Mouse (Mus musculus): ENCODE results near the gene Pip4k2c. TPM values are rescaled to one million over a fixed set of nuclear protein-coding genes. Genes with fewer than 3 reads are reported as not detected.
"Not testable (repeated sequence)": the region's sequence is repeated elsewhere in the genome, so short reads cannot be mapped to it uniquely, and the experiment has no call there.

Pip4k2c gene
- polyA plus RNA-seq, 1 experiment from 2014 or later = 43.5 TPM

GRCm38 (mm10) chr10:127194428-127195327, 16.7 kb downstream of the Pip4k2c start:
- H3K27ac ChIP-seq = peak overlapping the region; percentile 97
- peak; percentile 64 for ATAC-seq (replicated peaks; ENCODE audit: low FRiP score)
- H3K4me1 ChIP-seq = peaks cover 81% of the 10 kb centered on the region
- H3K27me3 ChIP-seq = no peaks in the 10 kb centered on the region
- H3K4me3 ChIP-seq (replicated peaks) = peak overlapping the region; percentile 96
- H3K9ac ChIP-seq = peak overlapping the region; percentile 91
- H3K9me3 ChIP-seq (replicated peaks) = no peaks in the 10 kb centered on the region
- H3K4me2 ChIP-seq = peak overlapping the region; percentile 94
- WGBS = 5% methylated on average over 22 of the region's 22 CpGs
- peaks cover 50% of the 10 kb centered on the region for H3K36me3 ChIP-seq

- no peaks in the 10 kb centered on the region for H3K27me3 ChIP-seq
- no peak overlapping the region for H3K4me2 ChIP-seq
- no peak for ATAC-seq (replicated peaks; ENCODE audit: low FRiP score)
- H3K4me1 ChIP-seq = peaks cover 83% of the 10 kb centered on the region
- H3K4me3 ChIP-seq (replicated peaks) = no peak overlapping the region
- no peak overlapping the region for H3K27ac ChIP-seq
- 79% methylated on average over 9 of the region's 9 CpGs for WGBS
- no peaks in the 10 kb centered on the region for H3K9me3 ChIP-seq (replicated peaks)
- peaks cover 35% of the 10 kb centered on the region for H3K36me3 ChIP-seq
- no peak overlapping the region for H3K9ac ChIP-seq
Measured at GRCm38 (mm10) chr10:127193011-127193410, 18.4 kb downstream of the Pip4k2c start.

GRCm38 (mm10) chr10:127192057-127192328, 19.4 kb downstream of the Pip4k2c start:
- H3K9me3 ChIP-seq (replicated peaks); H3K4me2 ChIP-seq; H3K27ac ChIP-seq; H3K4me3 ChIP-seq (replicated peaks); ATAC-seq (replicated peaks; ENCODE audit: low FRiP score); H3K27me3 ChIP-seq; H3K9ac ChIP-seq: not testable (repeated sequence)
- H3K4me1 ChIP-seq = peaks cover 82% of the 10 kb centered on the region
- WGBS = 88% methylated on average over 1 of the region's 1 CpGs
- peaks cover 25% of the 10 kb centered on the region for H3K36me3 ChIP-seq

- Histone ChIP-seq H3K9ac (no peak overlapping the region), H3K4me1 (peaks cover 77% of the 10 kb centered on the region), H3K27me3 (no peaks in the 10 kb centered on the region), H3K4me3 (replicated peaks) (no peak overlapping the region), H3K36me3 (peaks cover 30% of the 10 kb centered on the region), H3K27ac (peak overlapping the region; percentile 93), H3K9me3 (replicated peaks) (no peaks in the 10 kb centered on the region), H3K4me2 (no peak overlapping the region)
- ATAC-seq (replicated peaks; ENCODE audit: low FRiP score) = no peak
- WGBS = 80% methylated on average over 19 of the region's 19 CpGs
Measured at GRCm38 (mm10) chr10:127191191-127192056, 20.0 kb downstream of the Pip4k2c start.

- ATAC-seq (replicated peaks; ENCODE audit: low FRiP score) = no peak
- 0 out of 2 replicates have a peak overlapping the region, but pooled peaks have one; percentile 7 for H3K9ac ChIP-seq
- no peaks in the 10 kb centered on the region for H3K27me3 ChIP-seq
- H3K27ac ChIP-seq = peak overlapping the region; percentile 93
- peak overlapping the region; percentile 94 for H3K4me2 ChIP-seq
- no peaks in the 10 kb centered on the region for H3K9me3 ChIP-seq (replicated peaks)
- 45% methylated on average over 14 of the region's 14 CpGs for WGBS
- H3K4me3 ChIP-seq (replicated peaks) = peak overlapping the region; percentile 72
- H3K4me1 ChIP-seq = peaks cover 71% of the 10 kb centered on the region
- H3K36me3 ChIP-seq = peaks cover 37% of the 10 kb centered on the region
Measured at GRCm38 (mm10) chr10:127190398-127191190, 20.8 kb downstream of the Pip4k2c start.

GRCm38 (mm10) chr10:127189651-127190381, 21.6 kb downstream of the Pip4k2c start, which contains the start of gene Arhgef25:
TSS of gene Arhgef25 (minus strand) at chr10:127190083.
- peak; percentile 23; the same call in 1 of the 2 replicates for ATAC-seq (replicated peaks; ENCODE audit: low FRiP score)
- Histone ChIP-seq H3K9ac (peak within 1 kb of the TSS; percentile 78), H3K9me3 (replicated peaks) (no peaks in the 10 kb centered on the region), H3K27me3 (peaks cover 3% of the 10 kb centered on the region; the same call in 1 of the 2 replicates), H3K4me3 (replicated peaks) (peak within 1 kb of the TSS; percentile 72), H3K36me3 (peaks cover 43% of the 10 kb centered on the region), H3K4me2 (peak within 1 kb of the TSS; percentile 94), H3K27ac (peak within 1 kb of the TSS; percentile 93), H3K4me1 (peaks cover 72% of the 10 kb centered on the region)
- 4% methylated on average over 35 of the region's 35 CpGs for WGBS

GRCm38 (mm10) chr10:127189116-127189650, 22.2 kb downstream of the Pip4k2c start:
- Histone ChIP-seq H3K36me3 (peaks cover 47% of the 10 kb centered on the region), H3K9me3 (replicated peaks) (no peaks in the 10 kb centered on the region), H3K27me3 (peaks cover 4% of the 10 kb centered on the region; the same call in 1 of the 2 replicates), H3K27ac (peak overlapping the region; percentile 93), H3K4me1 (peaks cover 71% of the 10 kb centered on the region), H3K4me2 (peak overlapping the region; percentile 94), H3K4me3 (replicated peaks) (peak overlapping the region; percentile 72), H3K9ac (peak overlapping the region; percentile 78)
- 2% methylated on average over 26 of the region's 26 CpGs for WGBS
- no peak; the same call in none of the 2 replicates for ATAC-seq (replicated peaks; ENCODE audit: low FRiP score)

- peaks cover 10% of the 10 kb centered on the region; the same call in 1 of the 2 replicates for H3K27me3 ChIP-seq
- peaks cover 47% of the 10 kb centered on the region for H3K36me3 ChIP-seq
- peak; percentile 85 for ATAC-seq (replicated peaks; ENCODE audit: low FRiP score)
- WGBS = 1% methylated on average over 23 of the region's 46 CpGs
- H3K4me3 ChIP-seq (replicated peaks) = peak overlapping the region; percentile 72
- H3K4me2 ChIP-seq = peak overlapping the region; percentile 94
- H3K9ac ChIP-seq = peak overlapping the region; percentile 78
- H3K9me3 ChIP-seq (replicated peaks) = no peaks in the 10 kb centered on the region
- peak overlapping the region; percentile 93 for H3K27ac ChIP-seq
- H3K4me1 ChIP-seq = peaks cover 75% of the 10 kb centered on the region
Measured at GRCm38 (mm10) chr10:127188465-127189115, 22.8 kb downstream of the Pip4k2c start.

GRCm38 (mm10) chr10:127188079-127188453, 23.3 kb downstream of the Pip4k2c start:
- no peaks in the 10 kb centered on the region for H3K9me3 ChIP-seq (replicated peaks)
- H3K9ac ChIP-seq = peak overlapping the region; percentile 78
- peak overlapping the region; percentile 93 for H3K27ac ChIP-seq
- peaks cover 77% of the 10 kb centered on the region for H3K4me1 ChIP-seq
- peak overlapping the region; percentile 72 for H3K4me3 ChIP-seq (replicated peaks)
- ATAC-seq (replicated peaks; ENCODE audit: low FRiP score) = no peak
- 3% methylated on average over 15 of the region's 21 CpGs for WGBS
- peaks cover 14% of the 10 kb centered on the region; the same call in 1 of the 2 replicates for H3K27me3 ChIP-seq
- H3K36me3 ChIP-seq = peaks cover 48% of the 10 kb centered on the region
- peak overlapping the region; percentile 94 for H3K4me2 ChIP-seq

GRCm38 (mm10) chr10:127187371-127188078, 23.9 kb downstream of the Pip4k2c start:
- Histone ChIP-seq H3K4me3 (replicated peaks) (peak overlapping the region; percentile 72), H3K36me3 (peaks cover 48% of the 10 kb centered on the region), H3K4me2 (peak overlapping the region; percentile 94), H3K4me1 (peaks cover 72% of the 10 kb centered on the region), H3K9me3 (replicated peaks) (no peaks in the 10 kb centered on the region), H3K27me3 (peaks cover 19% of the 10 kb centered on the region; the same call in 1 of the 2 replicates), H3K27ac (peak overlapping the region; percentile 93; the same call in 1 of the 2 replicates), H3K9ac (peak overlapping the region; percentile 78)
- no peak for ATAC-seq (replicated peaks; ENCODE audit: low FRiP score)
- 29% methylated on average over 10 of the region's 10 CpGs for WGBS

All from kidney, embryonic 15.5 days (tissue).